Mouse (Mus musculus): Measurements from ENCODE around the gene Rnf222. TPM values are rescaled to one million over a fixed set of nuclear protein-coding genes. Genes with fewer than 3 reads are reported as not detected.
A peak's percentile ranks its signal among the peaks of the same experiment; 100 is the strongest.

The Rnf222 gene
- polyA plus RNA-seq, 1 experiment from 2014 or later: 5.8 TPM

GRCm38 (mm10) chr11:68862260-68862659, 26.1 kb upstream of the Rnf222 start:
- ATAC-seq (ENCODE audit: low FRiP score, low TSS enrichment) (no peak), DNase-seq (ENCODE audit: low spot score) (no peak)
- Histone ChIP-seq H3K4me3 (ENCODE audit: low read depth, low read length) (no peak overlapping the region), H3K9me3 (ENCODE audit: control insufficient read depth, low read length) (no peaks in the 10 kb centered on the region), H3K4me1 (replicated peaks; ENCODE audit: control insufficient read depth, insufficient read depth) (no peaks in the 10 kb centered on the region; the same call in 1 of the 2 replicates), H3K27ac (replicated peaks) (no peak overlapping the region), H3K27me3 (ENCODE audit: control insufficient read depth, insufficient read depth, low read length) (no peaks in the 10 kb centered on the region), H3K4me2 (replicated peaks; ENCODE audit: low read depth) (no peak overlapping the region), H3K9ac (ENCODE audit: low read length) (no peak overlapping the region), H3K36me3 (ENCODE audit: control insufficient read depth, insufficient read depth, low read length) (no peaks in the 10 kb centered on the region)
- TF ChIP-seq EP300 (optimal IDR thresholded peaks at IDR 0.05) (no peak), CTCF (IDR thresholded peaks at IDR 0.05; ENCODE audit: low read depth) (no peak)
- 62% methylated on average over 2 of the region's 2 CpGs for WGBS

GRCm38 (mm10) chr11:68863631-68864091, 24.7 kb upstream of the Rnf222 start:
- Histone ChIP-seq H3K27me3 (ENCODE audit: control insufficient read depth, insufficient read depth, low read length) (no peaks in the 10 kb centered on the region), H3K4me2 (replicated peaks; ENCODE audit: low read depth) (no peak overlapping the region), H3K4me1 (replicated peaks; ENCODE audit: control insufficient read depth, insufficient read depth) (no peaks in the 10 kb centered on the region; the same call in 1 of the 2 replicates), H3K4me3 (ENCODE audit: low read depth, low read length) (no peak overlapping the region), H3K36me3 (ENCODE audit: control insufficient read depth, insufficient read depth, low read length) (no peaks in the 10 kb centered on the region), H3K9me3 (ENCODE audit: control insufficient read depth, low read length) (no peaks in the 10 kb centered on the region), H3K27ac (replicated peaks) (0 out of 2 replicates have a peak overlapping the region, but pooled peaks have one; percentile 49), H3K9ac (ENCODE audit: low read length) (no peak overlapping the region)
- 60% methylated on average over 4 of the region's 4 CpGs for WGBS
- TF ChIP-seq CTCF (IDR thresholded peaks at IDR 0.05; ENCODE audit: low read depth) (no peak), EP300 (optimal IDR thresholded peaks at IDR 0.05) (no peak)
- DNase-seq (ENCODE audit: low spot score) (no peak), ATAC-seq (ENCODE audit: low FRiP score, low TSS enrichment) (no peak)

- Histone ChIP-seq H3K4me2 (replicated peaks; ENCODE audit: low read depth) (no peak overlapping the region), H3K27ac (replicated peaks) (no peak overlapping the region), H3K9ac (ENCODE audit: low read length) (no peak overlapping the region), H3K9me3 (ENCODE audit: control insufficient read depth, low read length) (no peaks in the 10 kb centered on the region), H3K36me3 (ENCODE audit: control insufficient read depth, insufficient read depth, low read length) (no peaks in the 10 kb centered on the region), H3K4me3 (ENCODE audit: low read depth, low read length) (no peak overlapping the region), H3K27me3 (ENCODE audit: control insufficient read depth, insufficient read depth, low read length) (no peaks in the 10 kb centered on the region), H3K4me1 (replicated peaks; ENCODE audit: control insufficient read depth, insufficient read depth) (no peaks in the 10 kb centered on the region; the same call in 1 of the 2 replicates)
- DNase-seq (ENCODE audit: low spot score) (peak; percentile 51), ATAC-seq (ENCODE audit: low FRiP score, low TSS enrichment) (peak; percentile 9; the same call in 1 of the 2 replicates)
- 28% methylated on average over 9 of the region's 9 CpGs for WGBS
- TF ChIP-seq CTCF (IDR thresholded peaks at IDR 0.05; ENCODE audit: low read depth) (no peak), EP300 (optimal IDR thresholded peaks at IDR 0.05) (no peak)
Observed at GRCm38 (mm10) chr11:68864544-68865189, 23.7 kb upstream of the Rnf222 start.

- DNase-seq (ENCODE audit: low spot score): no peak
- TF ChIP-seq EP300 (optimal IDR thresholded peaks at IDR 0.05) (no peak), CTCF (IDR thresholded peaks at IDR 0.05; ENCODE audit: low read depth) (no peak)
- no peak for ATAC-seq (ENCODE audit: low FRiP score, low TSS enrichment)
- WGBS: 76% methylated on average over 9 of the region's 9 CpGs
- Histone ChIP-seq H3K4me3 (ENCODE audit: low read depth, low read length) (no peak overlapping the region), H3K36me3 (ENCODE audit: control insufficient read depth, insufficient read depth, low read length) (no peaks in the 10 kb centered on the region), H3K27ac (replicated peaks) (peak overlapping the region; percentile 53), H3K9me3 (ENCODE audit: control insufficient read depth, low read length) (no peaks in the 10 kb centered on the region), H3K27me3 (ENCODE audit: control insufficient read depth, insufficient read depth, low read length) (no peaks in the 10 kb centered on the region), H3K9ac (ENCODE audit: low read length) (no peak overlapping the region), H3K4me2 (replicated peaks; ENCODE audit: low read depth) (no peak overlapping the region), H3K4me1 (replicated peaks; ENCODE audit: control insufficient read depth, insufficient read depth) (no peaks in the 10 kb centered on the region)
Observed at GRCm38 (mm10) chr11:68871277-68871676, 17.1 kb upstream of the Rnf222 start.

- WGBS: 43% methylated on average over 6 of the region's 6 CpGs
- H3K4me1 ChIP-seq (replicated peaks; ENCODE audit: control insufficient read depth, insufficient read depth): no peaks in the 10 kb centered on the region
- no peaks in the 10 kb centered on the region for H3K9me3 ChIP-seq (ENCODE audit: control insufficient read depth, low read length)
- H3K27ac ChIP-seq (replicated peaks): peak within 1 kb of the TSS; percentile 53
- no peaks in the 10 kb centered on the region for H3K36me3 ChIP-seq (ENCODE audit: control insufficient read depth, insufficient read depth, low read length)
- ATAC-seq (ENCODE audit: low FRiP score, low TSS enrichment): peak; percentile 66
- H3K9ac ChIP-seq (ENCODE audit: low read length): no peak within 1 kb of the TSS
- peak; percentile 38 for DNase-seq (ENCODE audit: low spot score)
- no peak within 1 kb of the TSS for H3K4me2 ChIP-seq (replicated peaks; ENCODE audit: low read depth)
- TF ChIP-seq CTCF (IDR thresholded peaks at IDR 0.05; ENCODE audit: low read depth): no peak
- peak; percentile 34 for TF ChIP-seq EP300 (optimal IDR thresholded peaks at IDR 0.05)
- H3K27me3 ChIP-seq (ENCODE audit: control insufficient read depth, insufficient read depth, low read length): no peaks in the 10 kb centered on the region
- H3K4me3 ChIP-seq (ENCODE audit: low read depth, low read length): no peak within 1 kb of the TSS
Observed at GRCm38 (mm10) chr11:68871748-68872147, 16.6 kb upstream of the Rnf222 start, which contains the start of gene Ndel1. TSS of gene Ndel1 (minus strand) at chr11:68871858.

- no peak overlapping the region for H3K4me2 ChIP-seq (replicated peaks; ENCODE audit: low read depth)
- H3K27ac ChIP-seq (replicated peaks): no peak overlapping the region
- peak; percentile 71 for DNase-seq (ENCODE audit: low spot score)
- H3K27me3 ChIP-seq (ENCODE audit: control insufficient read depth, insufficient read depth, low read length): no peaks in the 10 kb centered on the region
- no peaks in the 10 kb centered on the region for H3K4me1 ChIP-seq (replicated peaks; ENCODE audit: control insufficient read depth, insufficient read depth)
- no peak overlapping the region for H3K4me3 ChIP-seq (ENCODE audit: low read depth, low read length)
- TF ChIP-seq CTCF (IDR thresholded peaks at IDR 0.05; ENCODE audit: low read depth) (peak; percentile 89), EP300 (optimal IDR thresholded peaks at IDR 0.05) (no peak)
- no peaks in the 10 kb centered on the region for H3K36me3 ChIP-seq (ENCODE audit: control insufficient read depth, insufficient read depth, low read length)
- H3K9ac ChIP-seq (ENCODE audit: low read length): no peak overlapping the region
- H3K9me3 ChIP-seq (ENCODE audit: control insufficient read depth, low read length): no peaks in the 10 kb centered on the region
- 0% methylated on average over 2 of the region's 2 CpGs for WGBS
- ATAC-seq (ENCODE audit: low FRiP score, low TSS enrichment): peak; percentile 80
Observed at GRCm38 (mm10) chr11:68874841-68875240, 13.5 kb upstream of the Rnf222 start.
